Mouse (Mus musculus): ENCODE results near the gene Cpa5.

GRCm38 (mm10) chr6:30617959-30618590, 7.3 kb downstream of the Cpa5 start:
- TF ChIP-seq SIN3A (IDR thresholded peaks at IDR 0.05; ENCODE audit: low read length) = no peak
- TF ChIP-seq CTCF (IDR thresholded peaks at IDR 0.05 in 2 of 3, conservative IDR thresholded peaks at IDR 0.05 in 1 of 3; ENCODE audit: control insufficient read depth in 1 of 3, insufficient read depth in 1 of 3, low read depth in 2 of 3, low read length in 3 of 3, poor library complexity in 1 of 3, severe bottlenecking in 1 of 3) = no peak
- no peak for TF ChIP-seq ZKSCAN1 (IDR thresholded peaks at IDR 0.05; ENCODE audit: low read depth, low read length)
- TF ChIP-seq POLR2A (IDR thresholded peaks at IDR 0.05; ENCODE audit: control insufficient read depth in 1 of 2, insufficient read depth in 1 of 2, low read depth in 1 of 2, low read length in 2 of 2, poor library complexity in 1 of 2) = no peak
